In the genomic region with DNA sequence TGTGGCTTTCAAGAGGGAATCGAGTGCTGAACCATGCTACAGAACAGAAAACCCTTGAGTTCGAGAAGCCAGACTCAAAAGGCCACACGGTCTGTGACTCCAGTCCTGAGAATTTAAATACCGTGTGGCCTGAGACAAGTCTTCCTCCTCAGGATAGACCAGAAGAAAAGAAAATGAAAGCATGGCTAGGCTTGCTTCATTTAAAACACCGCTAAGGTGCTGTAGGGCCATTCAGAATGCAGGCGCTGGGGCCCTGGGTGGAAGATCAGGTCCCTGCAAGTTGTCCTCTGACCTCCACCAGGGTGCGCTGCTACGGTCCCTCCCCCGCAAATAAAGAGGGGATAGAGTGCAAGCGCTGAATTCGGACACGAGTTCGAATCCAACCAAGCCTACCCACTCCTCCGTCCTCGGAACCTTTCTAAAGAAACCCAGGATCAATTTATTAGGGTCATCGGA, we compare ENCODE assay signal across 8 mouse cellular contexts. TPM values are rescaled to one million over a fixed set of nuclear protein-coding genes. Genes with fewer than 3 reads are reported as not detected.
DNase-seq lines count a peak whose midpoint lies in the region; ATAC-seq and TF ChIP-seq lines count a peak whose summit lies in the region.

No protein-coding gene starts in this region.

- H3K4me1 ChIP-seq in embryonic fibroblast, embryonic 13.5 days (ENCODE audit: control insufficient read depth, insufficient read depth, low read length), result no peaks in the 10 kb centered on the region
- peaks cover 10% of the 10 kb centered on the region for H3K4me1 ChIP-seq in hindbrain, embryonic 14.5 days (replicated peaks; ENCODE audit: control insufficient read depth, insufficient read depth, low read length)
- peaks cover 10% of the 10 kb centered on the region; the same call in 1 of the 2 replicates for H3K4me1 ChIP-seq in liver, embryonic 11.5 days (replicated peaks; ENCODE audit: control insufficient read depth, insufficient read depth, low read length)
- 0 out of 2 replicates have a peak, but pooled peaks cover 5% of the 10 kb centered on the region for H3K4me1 ChIP-seq in midbrain, postnatal 0 days (ENCODE audit: insufficient read depth, low read length)

- H3K4me2 ChIP-seq in hindbrain, embryonic 14.5 days (replicated peaks), result peak overlapping the region; percentile 83
- peak overlapping the region; percentile 63 for H3K4me2 ChIP-seq in liver, embryonic 11.5 days
- H3K4me2 ChIP-seq in midbrain, postnatal 0 days (ENCODE audit: low read depth, low read length, poor library complexity, severe bottlenecking), result peak overlapping the region; percentile 91

- DNase-seq in layer of hippocampus, adult 2 months (ENCODE audit: low spot score in 2 of 2), result peak in 1 of 2 experiments; percentile 21
- DNase-seq in layer of hippocampus, adult 11-12 months (ENCODE audit: low spot score), result no peak
- peak; percentile 69 for DNase-seq in brain, embryonic 14.5 days (ENCODE audit: low read depth)
- peak; percentile 42 for DNase-seq in hindbrain, embryonic 14.5 days (ENCODE audit: low spot score)
- peak; percentile 73 for DNase-seq in liver, embryonic 11.5 days (ENCODE audit: low spot score)
- DNase-seq in midbrain, postnatal 0 days (ENCODE audit: low spot score), result peak; percentile 46
- peak; percentile 51 to 66 for DNase-seq in thymus, adult 18-20 months

- WGBS in hindbrain, embryonic 14.5 days, result 11% methylated on average over 16 of the region's 16 CpGs
- 10% methylated on average over 16 of the region's 16 CpGs for WGBS in liver, embryonic 11.5 days
- WGBS in midbrain, postnatal 0 days, result 10% methylated on average over 16 of the region's 16 CpGs

- no peaks in the 10 kb centered on the region for H3K9me3 ChIP-seq in hindbrain, embryonic 14.5 days (ENCODE audit: control insufficient read depth, low read length)
- peaks cover 9% of the 10 kb centered on the region for H3K9me3 ChIP-seq in liver, embryonic 11.5 days (ENCODE audit: control insufficient read depth, low read length)
- H3K9me3 ChIP-seq in midbrain, postnatal 0 days (ENCODE audit: low read length), result no peaks in the 10 kb centered on the region

- TF ChIP-seq POLR2A in brain, embryonic 14.5 days (IDR thresholded peaks at IDR 0.05; ENCODE audit: borderline replicate concordance, extremely low read depth, insufficient read depth, insufficient read length, poor library complexity, severe bottlenecking), result no peak
- TF ChIP-seq POLR2A in embryonic fibroblast, embryonic 13.5 days (IDR thresholded peaks at IDR 0.05; ENCODE audit: low read depth, low read length), result no peak

- H3K27ac ChIP-seq in layer of hippocampus, adult 2 months, result peak overlapping the region; percentile 89
- H3K27ac ChIP-seq in embryonic fibroblast, embryonic 13.5 days (ENCODE audit: insufficient read depth, low read length), result no peak overlapping the region
- 0 out of 2 replicates have a peak overlapping the region, but pooled peaks have one; percentile 48 for H3K27ac ChIP-seq in hindbrain, embryonic 14.5 days
- H3K27ac ChIP-seq in liver, embryonic 11.5 days (ENCODE audit: low read depth, low read length), result peak overlapping the region; percentile 59
- H3K27ac ChIP-seq in midbrain, postnatal 0 days (ENCODE audit: low read depth, low read length), result peak overlapping the region; percentile 60

- H3K4me3 ChIP-seq in layer of hippocampus, adult 2 months, result peak overlapping the region; percentile 94
- H3K4me3 ChIP-seq in embryonic fibroblast, embryonic 13.5 days (ENCODE audit: insufficient read depth, low read length), result peak overlapping the region; percentile 92
- H3K4me3 ChIP-seq in hindbrain, embryonic 14.5 days (replicated peaks; ENCODE audit: low read length), result peak overlapping the region; percentile 69
- peak overlapping the region; percentile 74 for H3K4me3 ChIP-seq in liver, embryonic 11.5 days (ENCODE audit: low read depth, low read length)
- H3K4me3 ChIP-seq in midbrain, postnatal 0 days (ENCODE audit: low read depth, low read length), result peak overlapping the region; percentile 75

- no peaks in the 10 kb centered on the region for H3K27me3 ChIP-seq in hindbrain, embryonic 14.5 days (ENCODE audit: control insufficient read depth, insufficient read depth, low read length)
- H3K27me3 ChIP-seq in liver, embryonic 11.5 days (replicated peaks; ENCODE audit: control insufficient read depth, insufficient read depth, low read length), result no peaks in the 10 kb centered on the region
- no peaks in the 10 kb centered on the region for H3K27me3 ChIP-seq in midbrain, postnatal 0 days (ENCODE audit: insufficient read depth, low read length)

- peak; percentile 59 for TF ChIP-seq CTCF in layer of hippocampus, adult 2 months (conservative IDR thresholded peaks at IDR 0.05)
- TF ChIP-seq CTCF in brain, embryonic 14.5 days (IDR thresholded peaks at IDR 0.05; ENCODE audit: borderline replicate concordance, extremely low read depth, insufficient read depth, insufficient read length), result peak; percentile 52
- TF ChIP-seq CTCF in embryonic fibroblast, embryonic 13.5 days (IDR thresholded peaks at IDR 0.05; ENCODE audit: borderline replicate concordance, insufficient read depth, low read length), result 0 out of 2 replicates have a peak, but pooled peaks have one; percentile 37
- peak; percentile 65 for TF ChIP-seq CTCF in midbrain, postnatal 0 days (IDR thresholded peaks at IDR 0.05)

- ATAC-seq in hindbrain, embryonic 14.5 days (ENCODE audit: low FRiP score), result no peak
- peak; percentile 72 for ATAC-seq in liver, embryonic 11.5 days (replicated peaks; ENCODE audit: low FRiP score)
- ATAC-seq in midbrain, postnatal 0 days (ENCODE audit: low FRiP score), result peak; percentile 44; the same call in 1 of the 2 replicates

- H3K36me3 ChIP-seq in hindbrain, embryonic 14.5 days (replicated peaks; ENCODE audit: control insufficient read depth, insufficient read depth), result peaks cover 27% of the 10 kb centered on the region
- H3K36me3 ChIP-seq in liver, embryonic 11.5 days (ENCODE audit: control insufficient read depth, insufficient read depth, low read length), result peaks cover 14% of the 10 kb centered on the region; the same call in 1 of the 2 replicates
- H3K36me3 ChIP-seq in midbrain, postnatal 0 days (ENCODE audit: insufficient read depth, low read length), result peaks cover 16% of the 10 kb centered on the region; the same call in 1 of the 2 replicates

- H3K9ac ChIP-seq in hindbrain, embryonic 14.5 days, result peak overlapping the region; percentile 88
- H3K9ac ChIP-seq in liver, embryonic 11.5 days (ENCODE audit: low read depth, low read length), result peak overlapping the region; percentile 87
- H3K9ac ChIP-seq in midbrain, postnatal 0 days (replicated peaks; ENCODE audit: low read length, poor library complexity, severe bottlenecking), result peak overlapping the region; percentile 79

RNA-seq across cellular contexts. Expression of gene Rfc5, which starts 0.5 kb away (rescaled TPM):
- 10 to 100 TPM; 13.8 to 18.5 TPM for total RNA-seq in layer of hippocampus, adult 2 months (2021)
- 20.6 and 42.0 TPM in 2 replicates for polyA plus RNA-seq in brain, embryonic 14.5 days (2012; rRNA removed)
- polyA plus RNA-seq in embryonic fibroblast, embryonic 13.5 days (2011; ENCODE audit: insufficient read length, low read depth, missing spikeins), result 38.8 and 51.0 TPM in 2 replicates
- polyA plus RNA-seq in hindbrain, embryonic 14.5 days (2014; fragmentation: Nextera tagmentation; extraction: Ambion mirVana), result 26.0 and 28.6 TPM in 2 replicates
- polyA plus RNA-seq in liver, embryonic 11.5 days (2014; fragmentation: Nextera tagmentation; extraction: Ambion mirVana), result 121 and 131 TPM in 2 replicates
- 12.0 and 15.2 TPM in 2 replicates for total RNA-seq in midbrain, postnatal 0 days (2014; rRNA removed)
- polyA plus RNA-seq in midbrain, postnatal 0 days (2015; fragmentation: Nextera tagmentation; extraction: Ambion mirVana), result 22.0 and 22.1 TPM in 2 replicates

RNA-seq across cellular contexts. Expression of gene Ksr2, which starts 25.5 kb away (rescaled TPM):
- total RNA-seq in layer of hippocampus, adult 2 months (2021), result 10 to 100 TPM; 40.3 to 44.6 TPM
- 1.6 and 6.4 TPM in 2 replicates for polyA plus RNA-seq in brain, embryonic 14.5 days (2012; rRNA removed)
- not detected in 2 replicates for polyA plus RNA-seq in embryonic fibroblast, embryonic 13.5 days (2011; ENCODE audit: insufficient read length, low read depth, missing spikeins)
- 7.5 and 8.0 TPM in 2 replicates for polyA plus RNA-seq in hindbrain, embryonic 14.5 days (2014; fragmentation: Nextera tagmentation; extraction: Ambion mirVana)
- 0.01 and 0.17 TPM in 2 replicates for polyA plus RNA-seq in liver, embryonic 11.5 days (2014; fragmentation: Nextera tagmentation; extraction: Ambion mirVana)
- 14.5 and 16.0 TPM in 2 replicates for total RNA-seq in midbrain, postnatal 0 days (2014; rRNA removed)
- 6.7 and 8.9 TPM in 2 replicates for polyA plus RNA-seq in midbrain, postnatal 0 days (2015; fragmentation: Nextera tagmentation; extraction: Ambion mirVana)

RNA-seq across cellular contexts. Expression of gene Wsb2, which starts 31.2 kb away (rescaled TPM):
- total RNA-seq in layer of hippocampus, adult 2 months (2021), result 100 to 1,000 TPM; 262 to 264 TPM
- polyA plus RNA-seq in brain, embryonic 14.5 days (2012; rRNA removed), result 225 and 256 TPM in 2 replicates
- 109 and 138 TPM in 2 replicates for polyA plus RNA-seq in embryonic fibroblast, embryonic 13.5 days (2011; ENCODE audit: insufficient read length, low read depth, missing spikeins)
- 292 and 336 TPM in 2 replicates for polyA plus RNA-seq in hindbrain, embryonic 14.5 days (2014; fragmentation: Nextera tagmentation; extraction: Ambion mirVana)
- polyA plus RNA-seq in liver, embryonic 11.5 days (2014; fragmentation: Nextera tagmentation; extraction: Ambion mirVana), result 36.3 and 45.8 TPM in 2 replicates
- 395 and 494 TPM in 2 replicates for total RNA-seq in midbrain, postnatal 0 days (2014; rRNA removed)
- 336 and 360 TPM in 2 replicates for polyA plus RNA-seq in midbrain, postnatal 0 days (2015; fragmentation: Nextera tagmentation; extraction: Ambion mirVana)
